Mouse (Mus musculus) cerebellum, adult 11-12 months (tissue): Measurements from ENCODE around the gene Serping1.
A peak's percentile ranks its signal among the peaks of the same experiment; 100 is the strongest.
"Not testable (repeated sequence)": the region's sequence is repeated elsewhere in the genome, so short reads cannot be mapped to it uniquely, and the experiment has no call there.

Experiments used
- DNase-seq: peaks from one replicate; pipeline ENCODE4 v3.0.0; 2022

Gene Serping1

GRCm38 (mm10) chr2:84736312-84737161 is 38.7 kb downstream of the Serping1 start:
- DNase-seq, result peak; percentile 61

- DNase-seq, result no peak
Measured at GRCm38 (mm10) chr2:84735346-84735920, 39.8 kb downstream of the Serping1 start.

- peak; percentile 45 for DNase-seq
Measured at GRCm38 (mm10) chr2:84734919-84735318, 40.3 kb downstream of the Serping1 start.

GRCm38 (mm10) chr2:84734351-84734864 is 40.8 kb downstream of the Serping1 start:
- peak; percentile 67 for DNase-seq

GRCm38 (mm10) chr2:84733579-84734300 is 41.5 kb downstream of the Serping1 start, which contains the start of gene Ypel4:
Gene Ypel4, plus strand, starts transcription at chr2:84734058.
- peak; percentile 89 for DNase-seq

- no peak for DNase-seq
Measured at GRCm38 (mm10) chr2:84732394-84732793, 42.9 kb downstream of the Serping1 start.

GRCm38 (mm10) chr2:84731206-84731605 is 44.0 kb downstream of the Serping1 start:
- no peak for DNase-seq

- DNase-seq, result not testable (repeated sequence)
Measured at GRCm38 (mm10) chr2:84728191-84728590, 47.1 kb downstream of the Serping1 start.

- peak; percentile 94 for DNase-seq
Measured at GRCm38 (mm10) chr2:84727172-84727858, 47.9 kb downstream of the Serping1 start, which contains the start of gene Clp1. Gene Clp1, minus strand, starts transcription at chr2:84727350.

GRCm38 (mm10) chr2:84726716-84727115 is 48.5 kb downstream of the Serping1 start:
- no peak for DNase-seq

GRCm38 (mm10) chr2:84725770-84726169 is 49.5 kb downstream of the Serping1 start:
- DNase-seq, result no peak

- no peak for DNase-seq
Measured at GRCm38 (mm10) chr2:84723856-84724255, 51.4 kb downstream of the Serping1 start.

- no peak for DNase-seq
Measured at GRCm38 (mm10) chr2:84721182-84721581, 54.1 kb downstream of the Serping1 start.

GRCm38 (mm10) chr2:84720718-84721117 is 54.5 kb downstream of the Serping1 start:
- no peak for DNase-seq

- DNase-seq, result no peak
Measured at GRCm38 (mm10) chr2:84717357-84717756, 57.9 kb downstream of the Serping1 start.

- DNase-seq, result no peak
Measured at GRCm38 (mm10) chr2:84716423-84717355, 58.6 kb downstream of the Serping1 start.

- DNase-seq, result peak; percentile 94
Measured at GRCm38 (mm10) chr2:84715562-84716361, 59.5 kb downstream of the Serping1 start.
